Comparison of ENCODE assay signal across 15 mouse cellular contexts in genomic region chr11:8586996-8587644, GRCm38 (mm10).
DNase-seq lines count a peak whose midpoint lies in the region; ATAC-seq and TF ChIP-seq lines count a peak whose summit lies in the region.
"Had no signal": no experiment of that assay in that cellular context is flagged by ENCODE, and none has a peak within 500 bp of the region (broad histone marks: within the 10 kb centered on the region; RNA-seq: fewer than 3 reads in every experiment).

No protein-coding gene starts in this region.

- WGBS in forebrain, embryonic 13.5 days, result 34% methylated on average over 10 of the region's 10 CpGs
- 45% methylated on average over 10 of the region's 10 CpGs for WGBS in forebrain, embryonic 11.5 days
- WGBS in kidney, embryonic 16.5 days, result 67% methylated on average over 10 of the region's 10 CpGs
- WGBS in embryonic facial prominence, embryonic 12.5 days, result 52% methylated on average over 10 of the region's 10 CpGs

- no peak overlapping the region for H3K4me2 ChIP-seq in forebrain, embryonic 13.5 days
- H3K4me2 ChIP-seq in forebrain, embryonic 11.5 days (ENCODE audit: low read depth, low read length, severe bottlenecking), result no peak overlapping the region
- H3K4me2 ChIP-seq in kidney, embryonic 16.5 days (replicated peaks; ENCODE audit: low read depth, low read length), result no peak overlapping the region
- no peak overlapping the region for H3K4me2 ChIP-seq in embryonic facial prominence, embryonic 12.5 days (replicated peaks)
- H3K4me2 ChIP-seq: limb, embryonic 12.5 days had no signal

- H3K9me3 ChIP-seq in forebrain, embryonic 13.5 days (replicated peaks), result no peaks in the 10 kb centered on the region
- no peaks in the 10 kb centered on the region for H3K9me3 ChIP-seq in forebrain, embryonic 11.5 days (ENCODE audit: control insufficient read depth, low read length)
- no peaks in the 10 kb centered on the region for H3K9me3 ChIP-seq in kidney, embryonic 16.5 days (ENCODE audit: low read length)
- no peaks in the 10 kb centered on the region for H3K9me3 ChIP-seq in ES-Bruce4 (replicated peaks; ENCODE audit: control insufficient read depth, insufficient read depth, low read length, poor library complexity, severe bottlenecking)
- no peaks in the 10 kb centered on the region for H3K9me3 ChIP-seq in embryonic facial prominence, embryonic 12.5 days
- H3K9me3 ChIP-seq: limb, embryonic 12.5 days had no signal

- TF ChIP-seq POLR2A in ES-Bruce4 (IDR thresholded peaks at IDR 0.05; ENCODE audit: insufficient read depth, low read length), result no peak

- TF ChIP-seq CTCF in ES-Bruce4 (IDR thresholded peaks at IDR 0.05; ENCODE audit: low read depth, low read length), result no peak

- H3K27me3 ChIP-seq in forebrain, embryonic 13.5 days, result no peaks in the 10 kb centered on the region
- no peaks in the 10 kb centered on the region for H3K27me3 ChIP-seq in forebrain, embryonic 11.5 days (ENCODE audit: control insufficient read depth, insufficient read depth, low read length)
- no peaks in the 10 kb centered on the region for H3K27me3 ChIP-seq in kidney, embryonic 16.5 days (ENCODE audit: insufficient read depth, low read length)
- H3K27me3 ChIP-seq in ES-Bruce4 (ENCODE audit: control insufficient read depth, insufficient read depth, low read length, poor library complexity, severe bottlenecking), result no peaks in the 10 kb centered on the region
- no peaks in the 10 kb centered on the region for H3K27me3 ChIP-seq in embryonic facial prominence, embryonic 12.5 days
- H3K27me3 ChIP-seq: limb, embryonic 12.5 days had no signal

- H3K27ac ChIP-seq in forebrain, embryonic 13.5 days, result peak overlapping the region; percentile 32; the same call in 1 of the 2 replicates
- no peak overlapping the region for H3K27ac ChIP-seq in forebrain, embryonic 11.5 days (ENCODE audit: low read depth, low read length)
- H3K27ac ChIP-seq in kidney, embryonic 16.5 days (ENCODE audit: low read length), result peak overlapping the region; percentile 43; the same call in 1 of the 2 replicates
- peak overlapping the region; percentile 97 for H3K27ac ChIP-seq in ES-Bruce4 (ENCODE audit: insufficient read depth, low read length)
- 0 out of 2 replicates have a peak overlapping the region, but pooled peaks have one; percentile 12 for H3K27ac ChIP-seq in embryonic facial prominence, embryonic 12.5 days

- peak; percentile 86 for TF ChIP-seq EP300 in ES-Bruce4 (IDR thresholded peaks at IDR 0.05; ENCODE audit: insufficient read depth, low read depth, low read length)

- no peak for DNase-seq in forebrain, embryonic 11.5 days (ENCODE audit: low spot score)
- DNase-seq in kidney, postnatal 10 days, result no peak
- DNase-seq in gastrocnemius, postnatal 4 days (ENCODE audit: low spot score in 2 of 2), result no peak
- DNase-seq in thymus, postnatal 36 days, result no peak
- DNase-seq: adrenal gland, adult 2 months; cerebellum, postnatal 36 days; gastrocnemius, postnatal 14 days; thymus, postnatal 25 days had no signal

- no peak; the same call in 1 of the 2 replicates for ATAC-seq in forebrain, embryonic 13.5 days
- ATAC-seq in forebrain, embryonic 11.5 days (replicated peaks; ENCODE audit: low FRiP score), result no peak
- no peak for ATAC-seq in kidney, embryonic 16.5 days (ENCODE audit: low FRiP score, low TSS enrichment)
- no peak for ATAC-seq in embryonic facial prominence, embryonic 12.5 days (ENCODE audit: insufficient number of reproducible peaks, insufficient read depth, low FRiP score, low TSS enrichment)
- ATAC-seq: inflammation-experienced regulatory T-cells, adult 6 months had no signal

- H3K36me3 ChIP-seq in forebrain, embryonic 13.5 days (ENCODE audit: poor library complexity, severe bottlenecking), result no peaks in the 10 kb centered on the region
- H3K36me3 ChIP-seq in forebrain, embryonic 11.5 days (ENCODE audit: control insufficient read depth, insufficient read depth, low read length), result no peaks in the 10 kb centered on the region; the same call in 1 of the 2 replicates
- H3K36me3 ChIP-seq in kidney, embryonic 16.5 days (ENCODE audit: insufficient read depth, low read length), result 0 out of 2 replicates have a peak, but pooled peaks cover 4% of the 10 kb centered on the region
- H3K36me3 ChIP-seq in ES-Bruce4 (ENCODE audit: control insufficient read depth, insufficient read depth, low read length, poor library complexity, severe bottlenecking), result peaks cover 8% of the 10 kb centered on the region
- peaks cover 14% of the 10 kb centered on the region for H3K36me3 ChIP-seq in embryonic facial prominence, embryonic 12.5 days

- no peak overlapping the region for H3K4me3 ChIP-seq in forebrain, embryonic 13.5 days
- no peak overlapping the region for H3K4me3 ChIP-seq in forebrain, embryonic 11.5 days (ENCODE audit: low read depth, low read length)
- H3K4me3 ChIP-seq in kidney, embryonic 16.5 days (ENCODE audit: low read length), result no peak overlapping the region
- H3K4me3 ChIP-seq in ES-Bruce4 (ENCODE audit: low read depth, low read length), result no peak overlapping the region
- H3K4me3 ChIP-seq in embryonic facial prominence, embryonic 12.5 days, result no peak overlapping the region
- H3K4me3 ChIP-seq: erythroblast, embryonic 14.5 days; limb, embryonic 12.5 days had no signal

- H3K4me1 ChIP-seq in forebrain, embryonic 13.5 days, result peaks cover 33% of the 10 kb centered on the region
- H3K4me1 ChIP-seq in forebrain, embryonic 11.5 days (replicated peaks; ENCODE audit: control insufficient read depth, insufficient read depth, low read length), result peaks cover 8% of the 10 kb centered on the region
- peaks cover 43% of the 10 kb centered on the region for H3K4me1 ChIP-seq in kidney, embryonic 16.5 days (ENCODE audit: insufficient read depth, low read length)
- H3K4me1 ChIP-seq in ES-Bruce4 (ENCODE audit: control insufficient read depth, insufficient read depth, low read length), result peaks cover 11% of the 10 kb centered on the region
- peaks cover 14% of the 10 kb centered on the region for H3K4me1 ChIP-seq in embryonic facial prominence, embryonic 12.5 days

- H3K9ac ChIP-seq in forebrain, embryonic 13.5 days, result no peak overlapping the region
- H3K9ac ChIP-seq in forebrain, embryonic 11.5 days (ENCODE audit: low read length), result no peak overlapping the region
- no peak overlapping the region for H3K9ac ChIP-seq in kidney, embryonic 16.5 days (replicated peaks; ENCODE audit: low read length)
- 0 out of 2 replicates have a peak overlapping the region, but pooled peaks have one; percentile 23 for H3K9ac ChIP-seq in ES-Bruce4 (ENCODE audit: low read depth, poor library complexity, severe bottlenecking)
- H3K9ac ChIP-seq in embryonic facial prominence, embryonic 12.5 days, result no peak overlapping the region
- H3K9ac ChIP-seq: limb, embryonic 12.5 days had no signal
